Mouse (Mus musculus): Measurements from ENCODE around the gene Hagh. TPM values are rescaled to one million over a fixed set of nuclear protein-coding genes. Genes with fewer than 3 reads are reported as not detected.
A peak's percentile ranks its signal among the peaks of the same experiment; 100 is the strongest.

Gene Hagh
- total RNA-seq, 2 experiments from 2014 or later = 31.4 to 36.0 TPM

DNA sequence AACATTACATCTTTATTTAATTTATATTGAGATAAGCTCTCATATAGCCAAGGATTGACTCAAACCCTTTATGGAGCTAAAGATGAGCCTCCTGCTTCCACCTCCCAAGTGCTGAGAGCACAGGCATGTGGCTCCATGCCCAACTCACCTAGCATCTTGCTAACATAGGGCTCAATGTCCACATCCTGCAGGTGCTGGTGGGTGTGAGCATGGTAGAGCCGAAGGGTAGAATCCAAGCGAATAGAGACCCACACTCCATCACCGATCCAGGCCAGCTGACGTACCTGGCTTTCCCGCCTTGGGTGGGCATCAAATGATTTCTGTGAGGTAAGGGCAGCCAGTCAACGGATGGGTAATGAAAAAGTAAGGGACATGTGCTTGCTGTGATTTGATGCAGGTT is 60.1 kb downstream of the Hagh start:
- no peak for ATAC-seq (replicated peaks; ENCODE audit: poor library complexity)

DNA sequence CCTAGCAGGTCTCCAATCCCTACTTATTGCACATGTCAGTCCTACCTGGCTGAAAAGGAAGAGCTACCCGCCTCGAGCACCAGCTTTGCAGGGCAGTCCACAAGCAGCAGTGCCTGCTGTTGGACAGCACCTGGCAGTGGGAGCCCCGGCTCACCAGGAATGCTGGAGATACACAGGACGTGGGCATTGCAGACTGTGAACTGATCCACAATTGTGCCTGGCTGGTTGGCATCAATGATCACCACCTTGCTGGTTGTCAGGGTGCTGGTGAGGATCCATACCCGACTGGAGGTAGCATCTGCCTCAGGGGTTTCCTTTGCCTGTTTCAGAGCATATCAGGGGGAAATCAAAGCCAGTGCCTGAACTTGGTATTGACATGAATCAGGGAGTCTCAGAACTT is 62.2 kb downstream of the Hagh start:
- no peak for ATAC-seq (replicated peaks; ENCODE audit: poor library complexity)

DNA sequence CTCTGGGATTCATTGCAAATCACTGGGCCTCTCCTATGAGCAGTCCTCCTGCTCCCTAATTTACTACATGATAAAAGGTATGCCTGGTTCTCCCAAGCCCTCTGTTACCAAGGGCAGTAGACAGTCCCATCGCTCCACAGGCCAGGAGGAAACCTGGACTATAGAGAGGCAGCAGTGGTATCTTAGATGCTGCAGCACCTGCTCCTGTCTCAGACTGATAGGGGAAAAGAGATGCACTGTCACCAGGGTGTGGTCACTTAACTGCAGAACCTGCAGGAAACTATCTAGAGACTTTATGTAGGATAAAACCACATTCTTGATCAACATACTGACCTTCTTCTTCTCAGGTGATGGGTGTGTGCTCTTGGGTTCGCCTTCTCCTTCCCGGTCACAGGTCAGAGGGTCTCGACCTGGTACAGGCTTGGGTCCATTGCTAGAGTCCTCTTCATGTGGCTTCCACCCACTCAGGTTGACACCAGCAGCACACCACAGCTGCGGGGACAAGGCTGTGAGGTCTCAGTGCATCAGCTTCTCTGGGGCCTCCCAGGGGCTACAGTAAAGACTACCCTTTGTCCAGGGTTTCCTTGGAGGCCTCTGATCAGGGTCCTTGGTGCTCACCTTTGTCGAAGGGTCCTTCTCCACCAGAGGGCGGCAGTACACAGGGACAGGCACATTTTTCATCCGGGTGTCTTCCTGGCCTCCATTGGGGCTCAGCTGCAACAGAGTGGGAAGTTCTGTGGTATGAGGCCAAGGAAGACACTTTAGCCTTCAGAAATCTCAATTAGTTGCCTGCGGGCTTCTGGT is 62.9 kb downstream of the Hagh start:
- ATAC-seq (replicated peaks; ENCODE audit: poor library complexity) = peak; percentile 93

DNA sequence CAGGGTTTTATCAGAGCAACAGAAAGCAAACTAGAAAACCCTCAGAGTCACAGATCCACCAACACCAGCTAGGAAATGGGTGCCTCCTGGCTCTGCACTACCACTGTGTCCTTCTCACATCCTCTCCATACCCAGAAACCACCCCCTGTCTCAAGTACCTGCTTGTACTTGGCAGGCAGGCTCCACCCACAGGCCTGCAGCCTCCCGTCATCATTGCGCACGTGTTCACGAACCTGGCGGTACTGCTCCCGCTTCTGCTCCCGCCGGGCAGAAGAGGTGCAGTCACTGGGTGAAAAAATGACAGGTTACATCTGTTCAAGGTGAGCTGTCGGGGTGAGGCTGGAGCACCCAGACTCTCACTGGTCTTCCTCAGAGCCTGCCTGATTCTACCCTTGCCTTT is 63.8 kb downstream of the Hagh start:
- ATAC-seq (replicated peaks; ENCODE audit: poor library complexity) = no peak

DNA sequence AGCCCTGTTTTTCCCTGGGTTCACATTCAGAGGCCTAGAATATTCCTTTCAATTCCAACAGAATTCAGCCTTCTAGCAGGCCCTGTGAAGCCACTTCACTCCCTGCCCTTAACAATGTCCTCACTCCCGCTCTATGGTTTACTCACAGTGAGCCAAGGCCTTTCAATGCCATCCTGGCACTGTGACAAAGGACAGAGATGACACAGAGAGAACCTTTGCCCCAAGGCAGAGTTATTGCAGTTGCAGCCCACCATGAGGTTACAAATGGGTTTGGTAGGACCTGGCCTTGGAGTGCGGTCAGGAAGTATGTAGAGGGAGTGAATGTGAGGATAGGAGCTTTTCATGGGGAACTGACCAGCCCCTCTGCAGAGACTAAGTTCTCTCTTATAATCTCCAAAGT is 67.6 kb downstream of the Hagh start:
- no peak for ATAC-seq (replicated peaks; ENCODE audit: poor library complexity)

DNA sequence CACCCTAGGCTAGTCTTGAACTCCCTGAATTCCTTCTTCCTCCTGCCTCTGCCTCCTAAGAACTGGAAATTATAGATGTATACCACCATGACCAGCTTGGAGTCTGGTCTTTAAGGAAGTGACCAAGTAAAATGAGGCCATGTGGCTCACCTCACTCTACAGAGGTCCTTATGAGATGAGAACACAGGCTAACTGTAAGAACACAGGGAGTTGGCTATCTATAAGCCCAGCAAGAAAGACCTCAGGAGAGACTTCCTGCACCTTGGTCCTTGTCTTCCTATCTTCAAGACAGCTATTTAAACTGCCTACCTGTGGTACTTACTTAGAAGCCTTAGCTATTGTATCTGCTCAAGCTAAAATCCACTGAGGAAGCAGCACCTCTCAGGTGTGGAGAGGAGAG is 74.0 kb downstream of the Hagh start:
- ATAC-seq (replicated peaks; ENCODE audit: poor library complexity) = no peak

Other genes with a start within 250 kb of the Hagh start
- gene Tsc2, start 207.5 kb upstream of the Hagh start, total RNA-seq (2015) = 64.3 and 66.9 TPM in 2 replicates
- gene Tsc2, start 207.5 kb upstream of the Hagh start, total RNA-seq (2017) = 52.1 and 54.1 TPM in 2 replicates
- gene Nthl1, start 207.5 kb upstream of the Hagh start, total RNA-seq (2015) = 5.7 and 6.7 TPM in 2 replicates
- gene Nthl1, start 207.5 kb upstream of the Hagh start, total RNA-seq (2017) = 12.0 and 13.6 TPM in 2 replicates
- gene Slc9a3r2, start 189.8 kb upstream of the Hagh start, total RNA-seq (2015) = 1.2 and 2.6 TPM in 2 replicates
- gene Slc9a3r2, start 189.8 kb upstream of the Hagh start, total RNA-seq (2017) = 1.4 and 1.6 TPM in 2 replicates
- not detected in 2 replicates for gene Npw, start 181.7 kb upstream of the Hagh start, total RNA-seq (2015)
- gene Npw, start 181.7 kb upstream of the Hagh start, total RNA-seq (2017) = not detected in 2 replicates
- 25.0 and 29.1 TPM in 2 replicates for gene Zfp598, start 170.5 kb upstream of the Hagh start, total RNA-seq (2015)
- 21.3 and 22.6 TPM in 2 replicates for gene Zfp598, start 170.5 kb upstream of the Hagh start, total RNA-seq (2017)
- not detected in 2 replicates for gene Syngr3, start 150.2 kb upstream of the Hagh start, total RNA-seq (2015)
- gene Syngr3, start 150.2 kb upstream of the Hagh start, total RNA-seq (2017) = not detected in 2 replicates
- gene Gfer, start 144.0 kb upstream of the Hagh start, total RNA-seq (2015) = 22.4 and 23.6 TPM in 2 replicates
- 37.2 and 62.7 TPM in 2 replicates for gene Gfer, start 144.0 kb upstream of the Hagh start, total RNA-seq (2017)
- gene Noxo1, start 143.9 kb upstream of the Hagh start, total RNA-seq (2015) = 2.6 and 3.4 TPM in 2 replicates
- 1.0 and 1.2 TPM in 2 replicates for gene Noxo1, start 143.9 kb upstream of the Hagh start, total RNA-seq (2017)
- gene Tbl3, start 132.5 kb upstream of the Hagh start, total RNA-seq (2015) = 27.6 and 36.8 TPM in 2 replicates
- gene Tbl3, start 132.5 kb upstream of the Hagh start, total RNA-seq (2017) = 41.1 and 45.3 TPM in 2 replicates
- 0.20 TPM in 1 of 2 replicates, not detected in the other for gene Rnf151, start 122.1 kb upstream of the Hagh start, total RNA-seq (2015)
- gene Rnf151, start 122.1 kb upstream of the Hagh start, total RNA-seq (2017) = not detected in 2 replicates
- gene Rps2, start 122.0 kb upstream of the Hagh start, total RNA-seq (2015) = 5,974 and 6,144 TPM in 2 replicates
- 1,525 and 1,766 TPM in 2 replicates for gene Rps2, start 122.0 kb upstream of the Hagh start, total RNA-seq (2017)
- gene Ndufb10, start 115.7 kb upstream of the Hagh start, total RNA-seq (2015) = 236 and 247 TPM in 2 replicates
- gene Ndufb10, start 115.7 kb upstream of the Hagh start, total RNA-seq (2017) = 256 and 308 TPM in 2 replicates
- 0.24 and 0.74 TPM in 2 replicates for gene Rpl3l, start 112.3 kb upstream of the Hagh start, total RNA-seq (2015)
- 0.30 TPM in 1 of 2 replicates, not detected in the other for gene Rpl3l, start 112.3 kb upstream of the Hagh start, total RNA-seq (2017)
- 378 and 438 TPM in 2 replicates for gene Msrb1, start 103.5 kb upstream of the Hagh start, total RNA-seq (2015)
- 155 and 224 TPM in 2 replicates for gene Msrb1, start 103.5 kb upstream of the Hagh start, total RNA-seq (2017)
- gene Hs3st6, start 87.2 kb upstream of the Hagh start, total RNA-seq (2015) = not detected in 2 replicates
- not detected in 2 replicates for gene Hs3st6, start 87.2 kb upstream of the Hagh start, total RNA-seq (2017)
- not detected in 2 replicates for gene Meiob, start 35.9 kb upstream of the Hagh start, total RNA-seq (2015)
- gene Meiob, start 35.9 kb upstream of the Hagh start, total RNA-seq (2017) = not detected in 2 replicates
- gene Fahd1, start 10.2 kb downstream of the Hagh start, total RNA-seq (2015) = 10.5 and 11.3 TPM in 2 replicates
- gene Fahd1, start 10.2 kb downstream of the Hagh start, total RNA-seq (2017) = 17.0 and 18.9 TPM in 2 replicates
- not detected in 2 replicates for gene Igfals, start 25.9 kb downstream of the Hagh start, total RNA-seq (2015)
- gene Igfals, start 25.9 kb downstream of the Hagh start, total RNA-seq (2017) = not detected in 2 replicates
- 103 and 114 TPM in 2 replicates for gene Nubp2, start 46.2 kb downstream of the Hagh start, total RNA-seq (2015)
- gene Nubp2, start 46.2 kb downstream of the Hagh start, total RNA-seq (2017) = 50.4 and 57.8 TPM in 2 replicates
- gene Spsb3, start 46.5 kb downstream of the Hagh start, total RNA-seq (2015) = 14.6 and 17.9 TPM in 2 replicates
- gene Spsb3, start 46.5 kb downstream of the Hagh start, total RNA-seq (2017) = 13.9 and 15.3 TPM in 2 replicates
- gene Eme2, start 54.9 kb downstream of the Hagh start, total RNA-seq (2015) = 3.2 and 6.9 TPM in 2 replicates
- 9.1 and 18.6 TPM in 2 replicates for gene Eme2, start 54.9 kb downstream of the Hagh start, total RNA-seq (2017)
- 54.2 and 59.2 TPM in 2 replicates for gene Mrps34, start 55.0 kb downstream of the Hagh start, total RNA-seq (2015)
- 31.9 and 35.5 TPM in 2 replicates for gene Mrps34, start 55.0 kb downstream of the Hagh start, total RNA-seq (2017)
- 21.2 and 32.1 TPM in 2 replicates for gene Nme3, start 56.4 kb downstream of the Hagh start, total RNA-seq (2015)
- 17.0 and 26.5 TPM in 2 replicates for gene Nme3, start 56.4 kb downstream of the Hagh start, total RNA-seq (2017)
- gene Mapk8ip3, start 96.8 kb downstream of the Hagh start, total RNA-seq (2015) = 14.1 and 21.7 TPM in 2 replicates
- gene Mapk8ip3, start 96.8 kb downstream of the Hagh start, total RNA-seq (2017) = 25.2 and 29.3 TPM in 2 replicates
- 125 and 131 TPM in 2 replicates for gene Jpt2, start 120.5 kb downstream of the Hagh start, total RNA-seq (2015)
- gene Jpt2, start 120.5 kb downstream of the Hagh start, total RNA-seq (2017) = 114 and 116 TPM in 2 replicates
- gene Cramp1l, start 175.6 kb downstream of the Hagh start, total RNA-seq (2015) = 21.4 and 21.9 TPM in 2 replicates
- 7.7 and 8.5 TPM in 2 replicates for gene Cramp1l, start 175.6 kb downstream of the Hagh start, total RNA-seq (2017)
- 8.0 and 11.0 TPM in 2 replicates for gene Ift140, start 175.9 kb downstream of the Hagh start, total RNA-seq (2015)
- 20.2 and 20.3 TPM in 2 replicates for gene Ift140, start 175.9 kb downstream of the Hagh start, total RNA-seq (2017)
- not detected in 2 replicates for gene Tmem204, start 243.4 kb downstream of the Hagh start, total RNA-seq (2015)
- gene Tmem204, start 243.4 kb downstream of the Hagh start, total RNA-seq (2017) = not detected in 2 replicates

All from megakaryocyte progenitor cell, adult 5-6 weeks (primary cell).